Mouse (Mus musculus): ENCODE results near the gene Msh5.
A peak's percentile ranks its signal among the peaks of the same experiment; 100 is the strongest.

The Msh5 gene

GRCm38 (mm10) chr17:35046681-35047455 lies at the start of gene Msh5:
Gene Msh5 (minus strand): TSS chr17:35046745.
- peak; percentile 98 for DNase-seq (ENCODE audit: low read depth, low spot score)

GRCm38 (mm10) chr17:35094475-35095365 lies 48.2 kb upstream of the Msh5 start:
- DNase-seq (ENCODE audit: low read depth, low spot score) = peak; percentile 52

GRCm38 (mm10) chr17:35092403-35093198 lies 46.1 kb upstream of the Msh5 start:
- no peak for DNase-seq (ENCODE audit: low read depth, low spot score)

- peak; percentile 97 for DNase-seq (ENCODE audit: low read depth, low spot score)
Observed at GRCm38 (mm10) chr17:35090166-35090932, 43.8 kb upstream of the Msh5 start.

GRCm38 (mm10) chr17:35088825-35089644 lies 42.5 kb upstream of the Msh5 start, which contains the start of gene Abhd16a:
Gene Abhd16a (plus strand): TSS chr17:35089263.
- peak; percentile 98 for DNase-seq (ENCODE audit: low read depth, low spot score)

GRCm38 (mm10) chr17:35088151-35088550 lies 41.6 kb upstream of the Msh5 start:
- DNase-seq (ENCODE audit: low read depth, low spot score) = no peak

GRCm38 (mm10) chr17:35085208-35085865 lies 38.8 kb upstream of the Msh5 start, which contains the start of gene Ly6g6f:
Gene Ly6g6f (minus strand): TSS chr17:35085610.
- DNase-seq (ENCODE audit: low read depth, low spot score) = no peak

- DNase-seq (ENCODE audit: low read depth, low spot score) = no peak
Observed at GRCm38 (mm10) chr17:35083929-35084497, 37.5 kb upstream of the Msh5 start.

GRCm38 (mm10) chr17:35082841-35083576 lies 36.5 kb upstream of the Msh5 start:
- DNase-seq (ENCODE audit: low read depth, low spot score) = peak; percentile 88

GRCm38 (mm10) chr17:35080710-35081109 lies 34.2 kb upstream of the Msh5 start:
- DNase-seq (ENCODE audit: low read depth, low spot score) = no peak

GRCm38 (mm10) chr17:35080248-35080647 lies 33.7 kb upstream of the Msh5 start:
- no peak for DNase-seq (ENCODE audit: low read depth, low spot score)

- DNase-seq (ENCODE audit: low read depth, low spot score) = no peak
Observed at GRCm38 (mm10) chr17:35079778-35080177, 33.2 kb upstream of the Msh5 start.

GRCm38 (mm10) chr17:35077786-35078233 lies 31.3 kb upstream of the Msh5 start, which contains the start of gene Ly6g6d:
Gene Ly6g6d (minus strand): TSS chr17:35078065.
- DNase-seq (ENCODE audit: low read depth, low spot score) = peak; percentile 71

- peak; percentile 69 for DNase-seq (ENCODE audit: low read depth, low spot score)
Observed at GRCm38 (mm10) chr17:35077285-35077684, 30.7 kb upstream of the Msh5 start.

- no peak for DNase-seq (ENCODE audit: low read depth, low spot score)
Observed at GRCm38 (mm10) chr17:35076507-35077176, 30.1 kb upstream of the Msh5 start, which contains the start of gene Ly6g6e. Gene Ly6g6e (plus strand): TSS chr17:35076902.

- DNase-seq (ENCODE audit: low read depth, low spot score) = peak; percentile 89
Observed at GRCm38 (mm10) chr17:35074097-35074496, 27.6 kb upstream of the Msh5 start.

- no peak for DNase-seq (ENCODE audit: low read depth, low spot score)
Observed at GRCm38 (mm10) chr17:35071454-35071853, 24.9 kb upstream of the Msh5 start.

All from brain, adult 2 months (tissue).